Mouse (Mus musculus) heart, adult 2 months (tissue): ENCODE data around the gene Rplp0. TPM values are rescaled to one million over a fixed set of nuclear protein-coding genes. Genes with fewer than 3 reads are reported as not detected.

ENCODE experiments used
- DNase-seq, 2 experiments: peaks; one replicate each; pipeline ENCODE4 v3.0.0; 2021
- H3K27ac ChIP-seq: fragments of 200-600 bp; 2 replicates; pipeline ENCODE4 v1.8.1; 2022
- H3K27me3 ChIP-seq: fragments of 200-500 bp; 2 replicates; pipeline ENCODE4 v1.6.1; 2012; ENCODE audit warnings: mild to moderate bottlenecking, low read length, inconsistent platforms, mixed read lengths; ENCODE audit not compliant: control insufficient read depth, insufficient read depth
- H3K36me3 ChIP-seq: fragments of 200-500 bp; 2 replicates; pipeline ENCODE4 v1.6.1; 2012; ENCODE audit warnings: low read length, inconsistent platforms; ENCODE audit not compliant: control insufficient read depth, insufficient read depth
- H3K4me1 ChIP-seq: fragments of 200-500 bp; 2 replicates; pipeline ENCODE4 v1.6.1; 2011; ENCODE audit warnings: low read length; ENCODE audit not compliant: control insufficient read depth, insufficient read depth
- H3K4me3 ChIP-seq: fragments of 200-600 bp; 2 replicates; pipeline ENCODE4 v1.8.1; 2022
- H3K79me2 ChIP-seq: fragments of 200-500 bp; replicated peaks from 2 replicates; pipeline ENCODE4 v1.6.1; 2012; ENCODE audit warnings: mild to moderate bottlenecking, inconsistent platforms, low read length, moderate library complexity, mixed read lengths; ENCODE audit not compliant: control insufficient read depth, insufficient read depth
- H3K9ac ChIP-seq: fragments of 200-500 bp; 2 replicates; pipeline ENCODE4 v1.6.1; 2012; ENCODE audit warnings: low read depth, mild to moderate bottlenecking, control low read depth, inconsistent platforms, low read length, mixed read lengths
- CTCF ChIP-seq: fragments of 200-600 bp; IDR thresholded peaks from 2 replicates; pipeline ENCODE4 v1.8.1; 2022; ENCODE audit warnings: antibody characterized with exemption, mild to moderate bottlenecking, moderate library complexity
- EP300 ChIP-seq: fragments of 200-500 bp; IDR thresholded peaks from 2 replicates; pipeline ENCODE4 v1.6.1; 2011; ENCODE audit warnings: low read depth, low read length, control low read depth; ENCODE audit not compliant: insufficient read depth
- POLR2A ChIP-seq: fragments of 200-500 bp; IDR thresholded peaks from 2 replicates; pipeline ENCODE4 v1.6.1; 2011; ENCODE audit warnings: mild to moderate bottlenecking, low read depth, low read length, control low read depth; ENCODE audit not compliant: insufficient read depth
- WGBS: fragments of 180-500 bp; shearing (Covaris S2); methylation state at CpG from one replicate; pipeline ENCODE4 v1.1.7; 2018; 5-methylcytosine and 5-hydroxymethylcytosine counted together
- intact Hi-C: fragments of 180-260 bp; cut with DNase I; formaldehyde crosslinking; loops from one replicate; pipeline ENCODE4 v1.15.1; 2025
- polyA plus RNA-seq: library from polyadenylated mRNA; depleted of rRNA; stranded (reverse); fragments of >200 nt; gene quantifications from 2 replicates; pipeline ENCODE4 v1.2.3, GENCODE M21; 2012
- total RNA-seq, 2 experiments: library from RNA; stranded (reverse); gene quantifications; 2 replicates each; pipeline ENCODE4 v1.2.3; 2021

Gene Rplp0
- total and polyA plus RNA-seq, 3 experiments: 587 to 1,274 (median 705) TPM

DNA sequence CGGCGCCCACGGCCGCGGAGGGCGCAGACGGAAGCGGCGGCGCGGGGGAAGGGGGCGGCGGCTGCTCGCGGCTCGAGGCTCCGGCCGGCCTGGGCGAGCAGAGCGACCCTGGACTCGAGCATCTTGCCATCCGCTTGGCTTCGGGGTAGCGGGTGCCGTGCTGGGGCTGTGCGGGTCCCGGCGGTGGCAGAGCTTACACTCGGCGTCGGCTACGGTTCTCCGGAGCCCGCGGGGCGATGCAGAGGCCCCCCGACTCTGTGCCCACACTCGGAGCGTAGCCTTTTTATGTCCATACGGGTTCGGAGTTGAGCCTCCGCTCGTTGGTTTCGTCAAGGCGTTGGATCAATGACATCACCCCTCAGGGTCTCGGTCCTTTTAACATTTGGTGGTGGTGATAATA lies 6.1 kb downstream of the Rplp0 start:
- Histone ChIP-seq H3K4me3 (peak overlapping the region; percentile 75), H3K27me3 (no peaks in the 10 kb centered on the region), H3K4me1 (peaks cover 5% of the 10 kb centered on the region), H3K9ac (peak overlapping the region; percentile 94), H3K27ac (peak overlapping the region; percentile 66), H3K36me3 (peaks cover 5% of the 10 kb centered on the region; the same call in 1 of the 2 replicates), H3K79me2 (peaks cover 4% of the 10 kb centered on the region)
- TF ChIP-seq CTCF (no peak), EP300 (no peak)
- under 1% methylated on average over 43 of the region's 46 CpGs for WGBS
- intact Hi-C loops: loop anchor here (5.0 kb wide), 1 partner anchor 67 kb away; the partner anchor contains the start of gene Rab35
- DNase-seq: no peak

DNA sequence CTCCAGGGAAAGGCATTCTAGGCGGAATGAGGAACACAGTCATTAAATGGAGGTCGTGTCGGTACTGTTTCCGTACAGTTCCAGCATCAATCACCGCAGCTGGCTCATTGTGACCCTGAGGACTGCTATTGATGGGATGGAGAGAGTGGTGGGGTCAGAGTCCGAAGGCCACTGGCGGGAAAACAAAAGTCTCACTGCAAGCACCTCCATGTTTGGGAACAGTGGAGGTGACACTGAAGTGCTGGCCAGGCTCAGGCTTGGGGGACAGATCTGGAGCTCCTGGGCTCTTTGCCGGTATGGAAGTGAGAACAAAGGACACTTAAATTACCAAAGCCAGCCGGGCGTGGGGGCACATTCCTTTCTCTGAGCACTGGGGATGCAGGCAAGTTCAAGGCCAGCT lies 9.4 kb downstream of the Rplp0 start:
- intact Hi-C loops: loop anchor here (5.0 kb wide), 1 partner anchor 64 kb away; the partner anchor contains the start of gene Rab35
- Histone ChIP-seq H3K9ac (no peak overlapping the region; the same call in 1 of the 2 replicates), H3K36me3 (peaks cover 6% of the 10 kb centered on the region), H3K79me2 (peaks cover 4% of the 10 kb centered on the region), H3K27ac (no peak overlapping the region), H3K4me1 (peaks cover 11% of the 10 kb centered on the region), H3K4me3 (no peak overlapping the region), H3K27me3 (no peaks in the 10 kb centered on the region)
- DNase-seq: no peak
- WGBS: 46% methylated on average over 10 of the region's 10 CpGs
- TF ChIP-seq POLR2A (no peak), CTCF (no peak), EP300 (no peak)

DNA sequence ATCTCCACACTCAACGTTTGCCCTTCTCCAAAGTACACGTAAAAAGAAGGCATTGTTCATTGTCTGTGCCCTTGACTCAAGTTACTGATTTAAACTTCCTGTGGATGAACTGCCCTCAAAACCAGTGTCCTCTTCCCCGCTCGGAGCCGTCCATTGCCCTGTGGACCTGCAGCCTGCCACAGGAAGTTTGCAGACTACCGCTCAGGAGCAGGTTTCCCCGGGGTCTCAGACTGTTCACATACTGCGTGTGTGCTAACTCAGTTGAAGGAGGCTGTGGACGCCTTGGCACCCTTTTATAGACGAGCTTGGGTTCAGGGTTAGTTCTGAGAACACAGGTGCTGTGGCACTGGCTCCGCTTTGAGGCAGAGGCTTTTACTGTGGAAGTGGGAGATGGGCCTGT lies 10.0 kb downstream of the Rplp0 start:
- no peak overlapping the region for H3K9ac ChIP-seq
- H3K27ac ChIP-seq: no peak overlapping the region
- intact Hi-C loops: loop anchor here (5.0 kb wide), 1 partner anchor 63 kb away; the partner anchor contains the start of gene Rab35
- no peaks in the 10 kb centered on the region for H3K27me3 ChIP-seq
- H3K4me3 ChIP-seq: no peak overlapping the region
- H3K36me3 ChIP-seq: peaks cover 9% of the 10 kb centered on the region
- no peak for TF ChIP-seq POLR2A
- no peak for TF ChIP-seq EP300
- no peak for TF ChIP-seq CTCF
- peaks cover 4% of the 10 kb centered on the region for H3K79me2 ChIP-seq
- WGBS: 49% methylated on average over 11 of the region's 11 CpGs
- no peak for DNase-seq
- peaks cover 14% of the 10 kb centered on the region for H3K4me1 ChIP-seq

DNA sequence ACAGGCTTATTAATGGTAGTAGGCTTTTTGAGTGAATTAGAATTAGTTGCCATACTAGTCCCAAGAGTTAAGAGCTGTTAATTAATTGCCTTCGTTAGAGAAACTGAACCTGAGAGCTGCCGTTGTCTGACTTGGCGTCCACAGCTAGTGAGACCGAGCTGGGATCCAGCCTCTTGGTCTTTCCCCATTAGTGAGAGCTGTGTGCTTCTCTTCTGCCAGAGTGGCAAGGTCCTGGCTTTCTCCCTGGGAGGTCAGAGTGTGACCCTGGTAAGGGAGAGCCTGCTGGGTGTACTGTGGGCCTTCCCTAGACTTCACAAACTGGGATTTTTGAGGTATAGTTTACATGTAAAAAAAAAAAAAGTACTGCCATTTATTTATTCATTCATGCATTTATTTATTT lies 10.5 kb downstream of the Rplp0 start:
- intact Hi-C loops: loop anchor here (5.0 kb wide), 1 partner anchor 63 kb away; the partner anchor contains the start of gene Rab35
- Histone ChIP-seq H3K27me3 (no peaks in the 10 kb centered on the region), H3K27ac (no peak overlapping the region), H3K79me2 (peaks cover 4% of the 10 kb centered on the region), H3K36me3 (peaks cover 9% of the 10 kb centered on the region), H3K4me1 (peaks cover 16% of the 10 kb centered on the region), H3K9ac (no peak overlapping the region), H3K4me3 (no peak overlapping the region)
- WGBS: 93% methylated on average over 4 of the region's 4 CpGs
- no peak for DNase-seq
- no peak for TF ChIP-seq CTCF

DNA sequence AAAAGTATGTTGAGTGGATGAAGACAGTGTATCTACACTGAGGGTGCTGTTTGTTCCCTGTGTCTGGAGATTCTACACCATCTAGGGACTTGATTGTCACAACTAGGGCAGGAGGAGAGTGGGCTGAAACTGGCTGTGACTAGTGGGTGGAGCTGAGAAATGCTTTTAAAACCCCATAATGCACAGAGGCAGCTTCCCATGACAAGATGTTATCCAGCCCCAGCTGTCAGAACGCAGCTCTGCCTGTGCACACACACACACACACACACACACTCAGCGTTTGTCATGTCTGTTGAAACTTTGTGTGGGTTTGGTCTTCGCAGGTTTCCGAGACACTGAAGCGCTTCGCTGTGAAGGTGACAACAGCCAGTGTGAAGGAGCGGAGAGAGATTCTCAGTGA lies 11.8 kb downstream of the Rplp0 start:
- Histone ChIP-seq H3K79me2 (0 out of 2 replicates have a peak, but pooled peaks cover 1% of the 10 kb centered on the region), H3K36me3 (peaks cover 12% of the 10 kb centered on the region), H3K27me3 (no peaks in the 10 kb centered on the region), H3K27ac (no peak overlapping the region), H3K4me3 (no peak overlapping the region), H3K4me1 (peaks cover 12% of the 10 kb centered on the region), H3K9ac (no peak overlapping the region)
- whole genome bisulfite sequencing: 87% methylated on average over 7 of the region's 7 CpGs
- no peak for TF ChIP-seq POLR2A
- TF ChIP-seq CTCF: no peak
- no peak for TF ChIP-seq EP300
- intact Hi-C loops: no loop called here
- no peak for DNase-seq

DNA sequence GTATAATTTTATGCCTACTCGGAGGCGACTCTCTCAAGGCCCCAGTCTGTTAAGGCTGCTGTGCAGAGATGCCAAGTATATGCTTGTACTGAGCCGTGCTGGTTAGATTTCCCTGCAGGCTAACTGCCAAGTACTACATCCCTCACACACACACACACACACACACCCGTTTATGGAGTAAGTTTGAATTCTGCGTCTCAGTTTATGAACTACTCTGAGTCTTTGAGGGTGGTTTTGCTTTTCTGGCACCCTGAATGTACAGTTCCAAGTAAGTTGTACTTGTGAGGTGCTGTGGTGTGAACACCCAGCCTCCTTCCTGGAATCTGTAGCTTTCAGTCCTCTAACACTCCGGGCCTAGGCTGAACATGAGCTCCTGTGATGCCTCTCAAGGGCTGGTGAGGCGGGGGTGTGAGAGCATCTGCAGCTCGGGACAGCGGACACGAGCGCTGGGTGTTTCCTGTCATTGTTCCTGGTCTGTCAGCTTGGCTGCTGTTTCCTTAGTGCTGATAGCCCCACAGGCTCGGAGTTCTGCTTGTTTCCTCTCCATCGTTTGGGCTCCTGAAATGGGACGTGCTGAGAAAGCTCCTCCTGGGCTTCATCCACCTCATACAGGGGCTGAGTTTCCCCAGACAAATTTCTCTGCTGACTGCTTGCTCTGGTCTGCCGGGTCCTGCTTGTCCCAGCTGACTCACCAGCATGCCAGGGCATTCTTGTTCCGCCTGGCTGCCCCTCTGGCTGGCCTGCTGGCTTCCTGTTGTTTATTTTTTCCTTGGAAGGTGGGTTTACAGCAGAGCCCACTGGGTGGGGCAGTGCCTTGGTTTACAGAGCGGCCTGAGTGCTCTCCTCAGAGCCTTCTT lies 13.6 kb downstream of the Rplp0 start:
- Histone ChIP-seq H3K4me1 (peaks cover 12% of the 10 kb centered on the region), H3K79me2 (0 out of 2 replicates have a peak, but pooled peaks cover 2% of the 10 kb centered on the region), H3K27me3 (no peaks in the 10 kb centered on the region), H3K9ac (peak overlapping the region; percentile 34; the same call in 1 of the 2 replicates), H3K27ac (peak overlapping the region; percentile 90), H3K36me3 (peaks cover 12% of the 10 kb centered on the region), H3K4me3 (no peak overlapping the region; the same call in 1 of the 2 replicates)
- intact Hi-C loops: no loop called here
- TF ChIP-seq CTCF (no peak), POLR2A (peak; percentile 69), EP300 (peak; percentile 91)
- 20% methylated on average over 17 of the region's 17 CpGs for WGBS
- DNase-seq: peak; percentile 61 to 77
